Mouse (Mus musculus) stomach, postnatal 0 days (tissue): ENCODE data around the gene Psmd10.

Experiments
- CTCF ChIP-seq: IDR thresholded peaks from 2 replicates; pipeline ENCODE4 v1.5.1; 2016; ENCODE audit warnings: antibody characterized with exemption, low read depth, mild to moderate bottlenecking, moderate library complexity
- EP300 ChIP-seq: optimal IDR thresholded peaks from 2 replicates; pipeline ENCODE3; 2016; ENCODE audit warnings: antibody characterized with exemption

DNA sequence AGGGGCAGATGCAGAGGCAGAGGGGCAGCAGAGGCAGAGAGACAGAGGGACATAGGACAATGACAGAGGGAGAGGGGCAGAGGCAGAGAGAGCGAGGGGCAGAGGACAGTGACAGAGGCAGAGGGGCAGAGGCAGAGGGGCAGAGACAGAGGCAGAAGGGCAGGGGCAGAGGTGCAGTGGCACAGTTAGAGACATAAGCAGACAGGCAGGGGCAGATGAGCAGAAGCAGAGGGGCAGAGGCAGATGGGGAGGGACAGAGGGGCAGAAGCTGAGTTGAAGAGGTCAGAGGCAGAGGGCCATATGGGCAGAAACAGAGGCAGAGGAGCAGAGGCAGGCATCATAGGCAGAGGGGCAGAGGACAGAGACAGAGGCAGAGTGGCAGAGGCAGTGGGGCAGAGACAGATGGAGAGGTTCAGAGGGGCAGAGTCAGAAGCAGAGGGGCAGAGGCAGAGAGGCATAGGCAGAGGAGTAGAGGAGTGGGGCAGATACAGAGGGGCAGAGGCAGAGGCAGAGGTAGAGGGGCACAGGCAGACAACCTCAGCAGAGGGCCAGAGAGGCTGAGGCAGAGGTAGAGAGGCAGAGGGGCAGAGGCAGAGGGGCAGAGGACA lies 40.5 kb upstream of the Psmd10 start:
- TF ChIP-seq EP300 (no peak), CTCF (no peak)
